Mouse (Mus musculus): ENCODE results near the gene Pcgf5. TPM values are rescaled to one million over a fixed set of nuclear protein-coding genes. Genes with fewer than 3 reads are reported as not detected.

The Pcgf5 gene
- total RNA-seq, 2 experiments from 2014 or later = 40.8 to 41.4 TPM

- no peak for ATAC-seq (ENCODE audit: poor library complexity, severe bottlenecking)
These were observed 128.5 kb downstream of the Pcgf5 start for GRCm38 (mm10) chr19:36476596-36476995.

- peak; percentile 30; the same call in 1 of the 2 replicates for ATAC-seq (ENCODE audit: poor library complexity, severe bottlenecking)
These were observed 129.0 kb downstream of the Pcgf5 start for GRCm38 (mm10) chr19:36477151-36477550.

DNA sequence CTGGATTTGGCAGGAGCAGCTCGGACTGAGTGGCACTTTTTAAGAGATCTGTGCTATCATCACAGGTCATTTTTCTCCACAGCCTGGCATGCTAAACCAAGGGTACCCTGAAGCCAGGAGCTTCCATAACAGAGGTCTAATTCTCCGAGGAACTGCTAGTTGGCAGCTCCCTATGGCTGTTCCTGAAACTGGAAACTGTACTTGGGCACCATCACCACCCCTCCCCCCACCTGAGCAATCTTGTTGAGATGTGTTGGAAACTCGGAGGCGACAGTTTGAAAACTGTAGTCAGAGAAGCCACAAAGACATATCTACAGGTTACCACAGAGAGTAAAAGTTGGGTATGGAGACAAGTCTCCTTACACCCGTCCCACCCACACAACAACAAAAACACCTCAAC lies 129.6 kb downstream of the Pcgf5 start:
- no peak for ATAC-seq (ENCODE audit: poor library complexity, severe bottlenecking)

- no peak for ATAC-seq (ENCODE audit: poor library complexity, severe bottlenecking)
These were observed 142.8 kb downstream of the Pcgf5 start for GRCm38 (mm10) chr19:36490911-36491310.

- ATAC-seq (ENCODE audit: poor library complexity, severe bottlenecking) = peak; percentile 75
These were observed 147.4 kb downstream of the Pcgf5 start for GRCm38 (mm10) chr19:36495555-36495954.

- no peak for ATAC-seq (ENCODE audit: poor library complexity, severe bottlenecking)
These were observed 148.4 kb downstream of the Pcgf5 start for GRCm38 (mm10) chr19:36496532-36496931.

DNA sequence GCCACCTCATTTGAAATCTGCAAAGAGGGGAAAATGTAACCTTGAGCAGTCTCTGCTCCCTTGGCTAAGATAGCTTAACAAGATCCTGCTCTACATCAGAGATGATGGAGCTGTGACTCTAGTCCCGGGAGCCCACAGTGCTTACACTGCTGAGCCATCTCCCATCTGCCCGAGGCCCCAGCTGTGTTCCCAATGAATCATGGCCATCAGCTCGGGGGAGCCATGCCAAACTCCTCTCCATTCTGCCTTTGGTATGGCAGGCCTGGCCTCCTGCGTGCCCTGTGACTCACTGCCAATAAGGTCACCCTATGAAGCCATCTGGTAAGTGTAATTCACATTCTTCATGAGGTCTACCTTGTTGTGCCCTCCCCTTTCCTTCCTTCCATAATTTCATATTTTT lies 149.0 kb downstream of the Pcgf5 start:
- no peak for ATAC-seq (ENCODE audit: poor library complexity, severe bottlenecking)

DNA sequence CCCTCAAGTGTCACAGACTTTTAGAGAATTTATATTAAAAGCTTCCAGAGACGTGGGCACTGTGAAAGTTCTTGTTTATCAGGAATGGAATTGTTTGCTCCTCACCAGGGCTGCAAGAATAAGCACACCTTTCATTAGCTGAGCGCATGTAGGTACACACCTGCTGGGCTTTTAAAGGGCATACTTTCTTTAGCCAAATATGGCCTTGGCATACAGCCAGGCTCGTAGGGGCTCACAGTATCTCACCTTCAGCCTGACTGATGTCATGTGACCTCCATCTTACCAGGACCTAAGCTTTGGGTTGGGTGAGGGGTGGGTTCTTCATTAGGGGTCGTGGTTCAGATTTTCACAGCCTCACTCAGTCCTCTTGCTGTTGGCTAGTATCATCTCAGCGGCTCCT lies 149.6 kb downstream of the Pcgf5 start:
- ATAC-seq (ENCODE audit: poor library complexity, severe bottlenecking) = no peak

DNA sequence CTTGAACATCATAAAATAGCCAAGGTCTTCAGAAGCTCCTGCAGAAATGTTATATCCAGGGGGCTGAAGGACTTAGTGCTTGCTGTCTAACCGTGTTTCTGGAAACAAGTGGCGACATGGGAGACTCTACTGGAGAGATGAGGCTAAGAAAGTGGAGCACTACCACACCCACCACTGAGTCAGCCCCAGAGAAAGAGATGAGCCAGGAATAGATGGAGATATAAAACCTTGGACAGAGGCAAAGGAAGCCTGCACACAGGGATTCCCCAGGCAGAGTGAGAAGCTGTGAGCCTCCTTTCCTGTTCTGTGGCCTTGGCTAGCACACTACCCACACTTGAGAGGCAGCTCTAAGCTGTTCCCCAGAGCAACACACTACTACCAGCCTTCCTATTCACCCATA lies 156.6 kb downstream of the Pcgf5 start:
- no peak for ATAC-seq (ENCODE audit: poor library complexity, severe bottlenecking)

Other genes starting within 250 kb of the Pcgf5 start
- not detected in 2 replicates for gene Ankrd1, start 228.2 kb upstream of the Pcgf5 start, total RNA-seq (2015)
- gene Ankrd1, start 228.2 kb upstream of the Pcgf5 start, total RNA-seq (2017) = not detected in 2 replicates
- gene Hectd2, start 206.3 kb downstream of the Pcgf5 start, total RNA-seq (2015) = 0.87 and 1.0 TPM in 2 replicates
- gene Hectd2, start 206.3 kb downstream of the Pcgf5 start, total RNA-seq (2017) = 0.61 and 0.70 TPM in 2 replicates